Mouse (Mus musculus) layer of hippocampus, adult 9-10 months (tissue): ENCODE measurements at regions not wholly inside any gene's neighbourhood (a gene's known extent, or its start where the extent isn't known, plus 50 kb on each side); places are given as distances from the start of the nearest gene placed in this dataset.

Experiments used
- DNase-seq: peaks from one replicate; pipeline ENCODE4 v3.0.0; 2022; ENCODE audit warnings: low spot score

- peak; percentile 47 for DNase-seq
Observed at GRCm38 (mm10) chr9:31971801-31972628, 58.8 kb upstream of the Barx2 start.

GRCm38 (mm10) chr9:31972629-31972993, 59.3 kb upstream of the Barx2 start:
- no peak for DNase-seq

- DNase-seq = no peak
Observed at GRCm38 (mm10) chr9:31976191-31976590, 62.9 kb upstream of the Barx2 start.

GRCm38 (mm10) chr9:31978071-31978470, 64.8 kb upstream of the Barx2 start:
- no peak for DNase-seq

- no peak for DNase-seq
Observed at GRCm38 (mm10) chr9:31979211-31979610, 65.9 kb upstream of the Barx2 start.

GRCm38 (mm10) chr9:31980459-31980858, 67.2 kb upstream of the Barx2 start:
- no peak for DNase-seq

GRCm38 (mm10) chr9:31983759-31984586, 70.7 kb upstream of the Barx2 start:
- no peak for DNase-seq

- DNase-seq = no peak
Observed at GRCm38 (mm10) chr9:31988826-31989225, 75.6 kb upstream of the Barx2 start.

GRCm38 (mm10) chr9:31989581-31990360, 76.5 kb upstream of the Barx2 start:
- DNase-seq = no peak

GRCm38 (mm10) chr9:31990456-31990855, 77.2 kb upstream of the Barx2 start:
- no peak for DNase-seq

- DNase-seq = no peak
Observed at GRCm38 (mm10) chr9:31993631-31994601, 80.7 kb upstream of the Barx2 start.

GRCm38 (mm10) chr9:31995101-31995500, 81.8 kb upstream of the Barx2 start:
- DNase-seq = no peak

- DNase-seq = no peak
Observed at GRCm38 (mm10) chr9:31995700-31996099, 82.4 kb upstream of the Barx2 start.

GRCm38 (mm10) chr9:31996466-31997177, 83.4 kb upstream of the Barx2 start:
- DNase-seq = no peak

GRCm38 (mm10) chr9:31997178-31998097, 84.2 kb upstream of the Barx2 start:
- DNase-seq = peak; percentile 21

GRCm38 (mm10) chr9:31998488-31999280, 85.4 kb upstream of the Barx2 start:
- no peak for DNase-seq

GRCm38 (mm10) chr9:31999760-32000159, 86.5 kb upstream of the Barx2 start:
- DNase-seq = no peak

GRCm38 (mm10) chr9:32002924-32003323, 89.7 kb upstream of the Barx2 start:
- no peak for DNase-seq

- DNase-seq = no peak
Observed at GRCm38 (mm10) chr9:32003730-32004129, 90.5 kb upstream of the Barx2 start.
